Mouse (Mus musculus) forebrain, embryonic 12.5 days (tissue): ENCODE measurements around the gene Syngr2. TPM values are rescaled to one million over a fixed set of nuclear protein-coding genes. Genes with fewer than 3 reads are reported as not detected.
"Not testable (repeated sequence)": the region's sequence is repeated elsewhere in the genome, so short reads cannot be mapped to it uniquely, and the experiment has no call there.

Experiments used
- ATAC-seq: fragments of 200-750 bp; cut with Nextera tagmentation; 2 replicates; pipeline ENCODE4 v1.8.0; 2017; ENCODE audit warnings: moderate TSS enrichment; ENCODE audit not compliant: low FRiP score
- H3K27ac ChIP-seq: fragments of 300-500 bp; sonication (generic); 2 replicates; pipeline ENCODE4 v1.5.1; 2016; ENCODE audit warnings: mild to moderate bottlenecking
- H3K27me3 ChIP-seq: fragments of 300-500 bp; sonication (generic); 2 replicates; pipeline ENCODE4 v1.6.1; 2016; ENCODE audit warnings: mild to moderate bottlenecking
- H3K36me3 ChIP-seq: fragments of 300-500 bp; sonication (generic); replicated peaks from 2 replicates; pipeline ENCODE4 v1.6.1; 2016; ENCODE audit warnings: mild to moderate bottlenecking
- H3K4me1 ChIP-seq: fragments of 300-500 bp; sonication (generic); 2 replicates; pipeline ENCODE4 v1.6.1; 2016
- H3K4me2 ChIP-seq: fragments of 300-500 bp; sonication (generic); 2 replicates; pipeline ENCODE4 v1.6.1; 2016; ENCODE audit warnings: mild to moderate bottlenecking, moderate library complexity
- H3K4me3 ChIP-seq: fragments of 300-500 bp; sonication (generic); replicated peaks from 2 replicates; pipeline ENCODE4 v1.5.1; 2016; ENCODE audit warnings: mild to moderate bottlenecking
- H3K9ac ChIP-seq: fragments of 300-500 bp; sonication (generic); 2 replicates; pipeline ENCODE4 v1.6.1; 2016; ENCODE audit warnings: mild to moderate bottlenecking
- H3K9me3 ChIP-seq: fragments of 300-500 bp; sonication (generic); 2 replicates; pipeline ENCODE4 v1.6.1; 2016
- WGBS: fragments of 180-500 bp; shearing (Covaris S2); methylation state at CpG from one replicate; pipeline ENCODE4 v1.1.7; 2016; 5-methylcytosine and 5-hydroxymethylcytosine counted together
- polyA plus RNA-seq: library from polyadenylated mRNA; unstranded; fragments of >200 nt; fragmentation: Nextera tagmentation; extraction: Ambion mirVana; gene quantifications from 2 replicates; pipeline ENCODE4 v1.2.1, GENCODE M21; 2016

The Syngr2 gene
- polyA plus RNA-seq, 1 experiment from 2014 or later = 25.5 TPM

- Histone ChIP-seq H3K4me2 (no peak overlapping the region), H3K9ac (no peak overlapping the region), H3K27me3 (peaks cover 17% of the 10 kb centered on the region), H3K36me3 (no peaks in the 10 kb centered on the region), H3K9me3 (no peaks in the 10 kb centered on the region), H3K4me3 (no peak overlapping the region), H3K4me1 (no peaks in the 10 kb centered on the region), H3K27ac (no peak overlapping the region)
- ATAC-seq = no peak
- WGBS = 68% methylated on average over 2 of the region's 2 CpGs
Measured at GRCm38 (mm10) chr11:117798160-117798541, 11.3 kb upstream of the Syngr2 start.

GRCm38 (mm10) chr11:117799174-117799573, 10.3 kb upstream of the Syngr2 start:
- Histone ChIP-seq H3K4me1 (no peaks in the 10 kb centered on the region), H3K4me3 (no peak overlapping the region), H3K27ac (no peak overlapping the region), H3K9me3 (no peaks in the 10 kb centered on the region), H3K27me3 (peaks cover 13% of the 10 kb centered on the region; the same call in 1 of the 2 replicates), H3K9ac (no peak overlapping the region), H3K4me2 (no peak overlapping the region), H3K36me3 (no peaks in the 10 kb centered on the region)
- 75% methylated on average over 5 of the region's 5 CpGs for WGBS
- no peak for ATAC-seq

GRCm38 (mm10) chr11:117800038-117800437, 9.4 kb upstream of the Syngr2 start:
- H3K4me3 ChIP-seq = no peak overlapping the region
- no peaks in the 10 kb centered on the region for H3K9me3 ChIP-seq
- H3K9ac ChIP-seq = no peak overlapping the region
- H3K36me3 ChIP-seq = no peaks in the 10 kb centered on the region
- WGBS = 90% methylated on average over 7 of the region's 7 CpGs
- H3K4me2 ChIP-seq = no peak overlapping the region
- no peak overlapping the region for H3K27ac ChIP-seq
- ATAC-seq = no peak
- no peaks in the 10 kb centered on the region for H3K4me1 ChIP-seq
- H3K27me3 ChIP-seq = 0 out of 2 replicates have a peak, but pooled peaks cover 9% of the 10 kb centered on the region

- 81% methylated on average over 7 of the region's 7 CpGs for WGBS
- no peaks in the 10 kb centered on the region for H3K36me3 ChIP-seq
Measured at GRCm38 (mm10) chr11:117801650-117802049, 7.8 kb upstream of the Syngr2 start.

GRCm38 (mm10) chr11:117803166-117803688, 6.2 kb upstream of the Syngr2 start:
- WGBS = 96% methylated on average over 3 of the region's 3 CpGs
- H3K4me3 ChIP-seq = no peak overlapping the region
- H3K36me3 ChIP-seq = no peaks in the 10 kb centered on the region
- no peak overlapping the region for H3K27ac ChIP-seq
- H3K4me1 ChIP-seq = no peaks in the 10 kb centered on the region
- no peak overlapping the region for H3K4me2 ChIP-seq
- no peaks in the 10 kb centered on the region for H3K9me3 ChIP-seq
- H3K9ac ChIP-seq = no peak overlapping the region
- no peak for ATAC-seq
- H3K27me3 ChIP-seq = peaks cover 7% of the 10 kb centered on the region; the same call in 1 of the 2 replicates

More at GRCm38 (mm10) chr11:117801650-117802049, 7.8 kb upstream of the Syngr2 start:
- Histone ChIP-seq H3K4me3 (no peak overlapping the region), H3K27me3 (0 out of 2 replicates have a peak, but pooled peaks cover 9% of the 10 kb centered on the region), H3K4me2 (no peak overlapping the region), H3K27ac (no peak overlapping the region), H3K4me1 (no peaks in the 10 kb centered on the region), H3K9me3 (no peaks in the 10 kb centered on the region), H3K9ac (no peak overlapping the region)
- ATAC-seq = no peak

- Histone ChIP-seq H3K36me3 (no peaks in the 10 kb centered on the region), H3K9ac (no peak overlapping the region), H3K27ac (no peak overlapping the region), H3K4me2 (no peak overlapping the region), H3K27me3 (peaks cover 8% of the 10 kb centered on the region; the same call in 1 of the 2 replicates), H3K4me3 (no peak overlapping the region), H3K9me3 (no peaks in the 10 kb centered on the region), H3K4me1 (peaks cover 19% of the 10 kb centered on the region)
- WGBS = 87% methylated on average over 6 of the region's 6 CpGs
- ATAC-seq = no peak
Measured at GRCm38 (mm10) chr11:117806781-117807180, 2.7 kb upstream of the Syngr2 start.

- WGBS = under 1% methylated on average over 21 of the region's 21 CpGs
- Histone ChIP-seq H3K9me3 (no peaks in the 10 kb centered on the region), H3K9ac (peak overlapping the region; percentile 69), H3K4me2 (peak overlapping the region; percentile 85), H3K27ac (0 out of 2 replicates have a peak overlapping the region, but pooled peaks have one; percentile 31), H3K4me1 (peaks cover 19% of the 10 kb centered on the region), H3K4me3 (peak overlapping the region; percentile 70), H3K27me3 (peaks cover 8% of the 10 kb centered on the region; the same call in 1 of the 2 replicates), H3K36me3 (peaks cover 36% of the 10 kb centered on the region)
- ATAC-seq = peak; percentile 78
Measured at GRCm38 (mm10) chr11:117810401-117811046, 1.1 kb downstream of the Syngr2 start.

GRCm38 (mm10) chr11:117813867-117814266, 4.4 kb downstream of the Syngr2 start:
- 83% methylated on average over 5 of the region's 5 CpGs for WGBS
- Histone ChIP-seq H3K4me2 (no peak overlapping the region), H3K4me1 (peaks cover 19% of the 10 kb centered on the region), H3K27me3 (peaks cover 4% of the 10 kb centered on the region; the same call in 1 of the 2 replicates), H3K36me3 (peaks cover 68% of the 10 kb centered on the region), H3K27ac (no peak overlapping the region), H3K4me3 (no peak overlapping the region), H3K9ac (no peak overlapping the region), H3K9me3 (no peaks in the 10 kb centered on the region)
- no peak for ATAC-seq

GRCm38 (mm10) chr11:117814704-117815366, 5.4 kb downstream of the Syngr2 start:
- H3K4me1 ChIP-seq = peaks cover 16% of the 10 kb centered on the region
- H3K4me2 ChIP-seq = no peak overlapping the region
- 94% methylated on average over 6 of the region's 6 CpGs for WGBS
- H3K36me3 ChIP-seq = peaks cover 78% of the 10 kb centered on the region
- peaks cover 4% of the 10 kb centered on the region; the same call in 1 of the 2 replicates for H3K27me3 ChIP-seq
- no peak overlapping the region for H3K4me3 ChIP-seq
- H3K9me3 ChIP-seq = no peaks in the 10 kb centered on the region
- no peak overlapping the region for H3K9ac ChIP-seq
- no peak overlapping the region for H3K27ac ChIP-seq
- ATAC-seq = no peak

GRCm38 (mm10) chr11:117815850-117816249, 6.4 kb downstream of the Syngr2 start:
- not testable (repeated sequence) for H3K27ac ChIP-seq, H3K9me3 ChIP-seq, ATAC-seq, H3K4me2 ChIP-seq, H3K4me1 ChIP-seq, H3K27me3 ChIP-seq, H3K9ac ChIP-seq, H3K4me3 ChIP-seq
- peaks cover 88% of the 10 kb centered on the region for H3K36me3 ChIP-seq
- WGBS = 90% methylated on average over 9 of the region's 9 CpGs

- ATAC-seq = no peak
- H3K9ac ChIP-seq = no peak overlapping the region
- no peak overlapping the region for H3K27ac ChIP-seq
- H3K9me3 ChIP-seq = no peaks in the 10 kb centered on the region
- H3K4me1 ChIP-seq = no peaks in the 10 kb centered on the region
- peaks cover 94% of the 10 kb centered on the region for H3K36me3 ChIP-seq
- no peak overlapping the region for H3K4me3 ChIP-seq
- WGBS = 89% methylated on average over 13 of the region's 13 CpGs
- H3K4me2 ChIP-seq = no peak overlapping the region
- H3K27me3 ChIP-seq = no peaks in the 10 kb centered on the region
Measured at GRCm38 (mm10) chr11:117816389-117816996, 7.0 kb downstream of the Syngr2 start.

- Histone ChIP-seq H3K36me3 (peaks cover 93% of the 10 kb centered on the region), H3K27me3 (no peaks in the 10 kb centered on the region), H3K9me3 (no peaks in the 10 kb centered on the region), H3K4me2 (no peak overlapping the region), H3K4me1 (peaks cover 12% of the 10 kb centered on the region), H3K27ac (no peak overlapping the region), H3K4me3 (no peak overlapping the region), H3K9ac (no peak overlapping the region)
- WGBS = 71% methylated on average over 8 of the region's 8 CpGs
- no peak for ATAC-seq
Measured at GRCm38 (mm10) chr11:117819095-117819494, 9.6 kb downstream of the Syngr2 start.
